Mouse (Mus musculus) heart, adult 2 months (tissue): ENCODE measurements around the gene Ubr1.

ENCODE experiments used
- EP300 ChIP-seq: fragments of 200-500 bp; IDR thresholded peaks from 2 replicates; pipeline ENCODE4 v1.6.1; 2011; ENCODE audit warnings: low read depth, low read length, control low read depth; ENCODE audit not compliant: insufficient read depth
- POLR2A ChIP-seq: fragments of 200-500 bp; IDR thresholded peaks from 2 replicates; pipeline ENCODE4 v1.6.1; 2011; ENCODE audit warnings: mild to moderate bottlenecking, low read depth, low read length, control low read depth; ENCODE audit not compliant: insufficient read depth

DNA sequence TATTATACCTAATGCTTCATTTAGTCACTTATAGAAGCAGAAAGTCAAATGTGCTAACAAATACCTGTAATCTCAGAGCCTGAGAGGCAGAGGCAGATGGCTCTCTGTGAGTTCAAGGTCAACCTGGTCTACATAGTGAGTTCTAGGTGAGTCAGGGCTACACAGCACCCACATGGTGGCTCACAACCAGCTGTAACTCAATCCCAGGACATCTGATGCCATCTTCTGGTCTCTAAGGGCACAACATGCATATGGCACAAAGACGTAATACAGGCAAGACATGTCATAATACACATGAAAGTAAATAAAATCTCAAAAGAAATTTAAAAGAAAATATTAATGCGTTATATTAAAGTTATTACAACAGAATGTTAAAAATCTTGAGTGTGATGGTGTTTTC, 33.1 kb upstream of the Ubr1 start:
- TF ChIP-seq POLR2A, result no peak
- TF ChIP-seq EP300, result no peak
